ENCODE assay signal across 8 mouse cellular contexts in genomic region chr7:111179401-111180271, GRCm38 (mm10).
DNase-seq lines count a peak whose midpoint lies in the region; ATAC-seq and TF ChIP-seq lines count a peak whose summit lies in the region.

No protein-coding gene starts in this region.

- H3K27me3 ChIP-seq in intestine, embryonic 14.5 days (replicated peaks; ENCODE audit: control insufficient read depth, insufficient read depth, low read length) = no peaks in the 10 kb centered on the region
- no peaks in the 10 kb centered on the region for H3K27me3 ChIP-seq in liver, embryonic 14.5 days (ENCODE audit: control insufficient read depth, insufficient read depth, low read length)
- no peaks in the 10 kb centered on the region for H3K27me3 ChIP-seq in cerebellum, adult 2 months (ENCODE audit: control insufficient read depth, insufficient read depth, low read length)

- no peak overlapping the region for H3K9ac ChIP-seq in intestine, embryonic 14.5 days (ENCODE audit: low read length)
- peak overlapping the region; percentile 19 for H3K9ac ChIP-seq in liver, embryonic 14.5 days (replicated peaks)

- ATAC-seq in intestine, embryonic 14.5 days (replicated peaks; ENCODE audit: low FRiP score, low TSS enrichment, low read depth) = peak; percentile 71
- ATAC-seq in liver, embryonic 14.5 days (ENCODE audit: insufficient read depth) = peak; percentile 97

- H3K9me3 ChIP-seq in intestine, embryonic 14.5 days (ENCODE audit: control insufficient read depth, low read length) = no peaks in the 10 kb centered on the region
- no peaks in the 10 kb centered on the region for H3K9me3 ChIP-seq in liver, embryonic 14.5 days (ENCODE audit: control insufficient read depth, low read length)

- 41% methylated on average over 7 of the region's 7 CpGs for WGBS in intestine, embryonic 14.5 days
- 16% methylated on average over 7 of the region's 7 CpGs for WGBS in liver, embryonic 14.5 days (ENCODE audit: insufficient replicate concordance)
- 59% methylated on average over 7 of the region's 7 CpGs for WGBS in cerebellum, adult 2 months

- TF ChIP-seq EP300 in liver, embryonic 14.5 days (IDR thresholded peaks at IDR 0.05; ENCODE audit: low read depth) = peak; percentile 96

- TF ChIP-seq POLR2A in cerebellum, adult 2 months (IDR thresholded peaks at IDR 0.05; ENCODE audit: borderline replicate concordance, insufficient read depth, low read length) = no peak

- H3K36me3 ChIP-seq in intestine, embryonic 14.5 days (ENCODE audit: control insufficient read depth, insufficient read depth, low read length) = no peaks in the 10 kb centered on the region
- no peaks in the 10 kb centered on the region for H3K36me3 ChIP-seq in liver, embryonic 14.5 days (replicated peaks; ENCODE audit: control insufficient read depth, insufficient read depth, low read depth)

- no peak overlapping the region for H3K4me2 ChIP-seq in intestine, embryonic 14.5 days (ENCODE audit: low read length)
- peak overlapping the region; percentile 61 for H3K4me2 ChIP-seq in liver, embryonic 14.5 days (ENCODE audit: low read depth)

- H3K4me3 ChIP-seq in intestine, embryonic 14.5 days (ENCODE audit: low read depth, low read length) = no peak overlapping the region
- peak overlapping the region in 1 of 2 experiments; percentile 5; a peak in 1 of 4 replicates for H3K4me3 ChIP-seq in liver, embryonic 14.5 days (ENCODE audit: insufficient read depth in 1 of 2, low read depth in 2 of 2, low read length in 2 of 2)
- no peak overlapping the region for H3K4me3 ChIP-seq in cerebellum, adult 2 months (replicated peaks; ENCODE audit: insufficient read depth, low read depth, low read length)

- H3K27ac ChIP-seq in intestine, embryonic 14.5 days (ENCODE audit: low read depth) = peak overlapping the region; percentile 75
- peak overlapping the region; percentile 69 for H3K27ac ChIP-seq in liver, embryonic 14.5 days
- no peak overlapping the region for H3K27ac ChIP-seq in cerebellum, adult 2 months (ENCODE audit: insufficient read depth, low read length)

- TF ChIP-seq CTCF in liver, embryonic 14.5 days (IDR thresholded peaks at IDR 0.05; ENCODE audit: low read depth) = no peak
- no peak for TF ChIP-seq CTCF in cerebellum, adult 2 months (IDR thresholded peaks at IDR 0.05; ENCODE audit: borderline replicate concordance, insufficient read depth, low read depth, low read length)

- peak; percentile 76 for DNase-seq in 416B (ENCODE audit: low read depth)
- peak; percentile 91 for DNase-seq in adrenal gland, adult 2 months
- peak; percentile 50 for DNase-seq in gastrocnemius, postnatal 10 days
- peak; percentile 66 for DNase-seq in intestine, embryonic 14.5 days (ENCODE audit: low spot score)
- peak; percentile 77 to 86 (median 78) for DNase-seq in liver, embryonic 14.5 days (ENCODE audit: low read depth in 3 of 3, low spot score in 3 of 3)
- DNase-seq in ovary, postnatal 10 days (ENCODE audit: low spot score) = peak; percentile 28
- DNase-seq in cerebellum, adult 2 months = no peak
- DNase-seq in embryo, embryonic 11 days = no peak

- peaks cover 8% of the 10 kb centered on the region for H3K4me1 ChIP-seq in intestine, embryonic 14.5 days (replicated peaks; ENCODE audit: control insufficient read depth, insufficient read depth, low read length)
- H3K4me1 ChIP-seq in liver, embryonic 14.5 days (replicated peaks; ENCODE audit: control insufficient read depth in 2 of 2, insufficient read depth in 2 of 2, low read length in 1 of 2) = peaks cover 37 to 43% of the 10 kb centered on the region in 2 experiments
- H3K4me1 ChIP-seq in cerebellum, adult 2 months (ENCODE audit: control insufficient read depth, insufficient read depth, low read length) = no peaks in the 10 kb centered on the region

Comparison
In these comparisons a context has a peak if more than half of its experiments do, and no peak if none do; other contexts are left out.
1. DNase-seq: peak in 416B (single experiment), adrenal gland, adult 2 months (single experiment), gastrocnemius, postnatal 10 days (single experiment), intestine, embryonic 14.5 days (single experiment), liver, embryonic 14.5 days (3 of 3) and ovary, postnatal 10 days (single experiment); none in cerebellum, adult 2 months (0 of 2) and embryo, embryonic 11 days (single experiment).